Mouse (Mus musculus): ENCODE results near the gene Ddx11. TPM values are rescaled to one million over a fixed set of nuclear protein-coding genes. Genes with fewer than 3 reads are reported as not detected.
"Not testable (repeated sequence)": the region's sequence is repeated elsewhere in the genome, so short reads cannot be mapped to it uniquely, and the experiment has no call there.

Gene Ddx11
- polyA plus RNA-seq, 1 experiment from 2014 or later: 6.2 TPM

GRCm38 (mm10) chr17:66123816-66124610 lies 693 bp downstream of the Ddx11 start:
- Histone ChIP-seq H3K4me3 (peak overlapping the region; percentile 76), H3K4me2 (peak overlapping the region; percentile 70), H3K27me3 (no peaks in the 10 kb centered on the region), H3K27ac (peak overlapping the region; percentile 52; the same call in 1 of the 2 replicates), H3K9me3 (no peaks in the 10 kb centered on the region), H3K36me3 (peaks cover 18% of the 10 kb centered on the region), H3K9ac (peak overlapping the region; percentile 78), H3K4me1 (replicated peaks) (peaks cover 9% of the 10 kb centered on the region)
- WGBS: 3% methylated on average over 20 of the region's 20 CpGs
- peak; percentile 26 for ATAC-seq (ENCODE audit: low FRiP score)

GRCm38 (mm10) chr17:66125211-66125610 lies 1.9 kb downstream of the Ddx11 start:
- peaks cover 8% of the 10 kb centered on the region for H3K36me3 ChIP-seq
- ATAC-seq (ENCODE audit: low FRiP score): no peak
- WGBS: 74% methylated on average over 5 of the region's 5 CpGs
- no peaks in the 10 kb centered on the region for H3K9me3 ChIP-seq
- H3K27me3 ChIP-seq: no peaks in the 10 kb centered on the region
- no peak overlapping the region for H3K4me2 ChIP-seq
- no peak overlapping the region for H3K27ac ChIP-seq
- H3K4me3 ChIP-seq: no peak overlapping the region
- peaks cover 9% of the 10 kb centered on the region for H3K4me1 ChIP-seq (replicated peaks)
- H3K9ac ChIP-seq: 0 out of 2 replicates have a peak overlapping the region, but pooled peaks have one; percentile 3

- WGBS: 87% methylated on average over 9 of the region's 9 CpGs
- H3K27me3 ChIP-seq: no peaks in the 10 kb centered on the region
- H3K9ac ChIP-seq: no peak overlapping the region
- peaks cover 45% of the 10 kb centered on the region for H3K36me3 ChIP-seq
- H3K4me2 ChIP-seq: no peak overlapping the region
- no peaks in the 10 kb centered on the region for H3K4me1 ChIP-seq (replicated peaks)
- no peak for ATAC-seq (ENCODE audit: low FRiP score)
- no peaks in the 10 kb centered on the region for H3K9me3 ChIP-seq
- H3K27ac ChIP-seq: no peak overlapping the region
- no peak overlapping the region for H3K4me3 ChIP-seq
Measured at GRCm38 (mm10) chr17:66130371-66130770, 7.1 kb downstream of the Ddx11 start.

DNA sequence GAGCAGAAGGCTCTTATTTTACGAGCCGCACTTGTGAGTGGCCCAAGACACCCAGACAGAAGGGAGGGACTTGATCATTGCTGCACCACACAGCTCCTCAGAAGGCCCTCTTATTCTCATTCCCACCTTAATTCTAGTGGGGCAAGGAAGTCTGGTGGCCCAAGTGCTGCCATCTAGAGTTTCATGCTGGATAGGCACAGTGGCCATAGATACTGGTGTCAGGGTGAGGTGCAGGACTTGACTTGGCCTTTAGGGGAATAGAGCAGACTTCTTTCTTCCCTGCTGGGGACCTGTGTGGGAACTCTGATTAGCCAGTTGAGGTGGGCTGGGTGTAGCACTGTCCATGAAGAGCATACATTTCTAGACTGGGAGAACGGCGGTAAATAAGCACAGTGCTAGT lies 7.9 kb downstream of the Ddx11 start:
- Histone ChIP-seq H3K9me3 (no peaks in the 10 kb centered on the region), H3K4me3 (no peak overlapping the region), H3K4me1 (replicated peaks) (no peaks in the 10 kb centered on the region), H3K36me3 (peaks cover 54% of the 10 kb centered on the region), H3K9ac (no peak overlapping the region), H3K27me3 (no peaks in the 10 kb centered on the region), H3K4me2 (no peak overlapping the region), H3K27ac (no peak overlapping the region)
- WGBS: over 99% methylated on average over 4 of the region's 4 CpGs
- ATAC-seq (ENCODE audit: low FRiP score): no peak

GRCm38 (mm10) chr17:66152706-66153662 lies 29.7 kb downstream of the Ddx11 start:
- not testable (repeated sequence) for H3K4me1 ChIP-seq (replicated peaks); H3K9ac ChIP-seq; H3K9me3 ChIP-seq; H3K27me3 ChIP-seq; H3K27ac ChIP-seq; H3K4me2 ChIP-seq; H3K4me3 ChIP-seq
- peaks cover 18% of the 10 kb centered on the region; the same call in 1 of the 2 replicates for H3K36me3 ChIP-seq
- ATAC-seq (ENCODE audit: low FRiP score): peak; percentile 61; the same call in 1 of the 2 replicates
- WGBS: 76% methylated on average over 6 of the region's 8 CpGs

DNA sequence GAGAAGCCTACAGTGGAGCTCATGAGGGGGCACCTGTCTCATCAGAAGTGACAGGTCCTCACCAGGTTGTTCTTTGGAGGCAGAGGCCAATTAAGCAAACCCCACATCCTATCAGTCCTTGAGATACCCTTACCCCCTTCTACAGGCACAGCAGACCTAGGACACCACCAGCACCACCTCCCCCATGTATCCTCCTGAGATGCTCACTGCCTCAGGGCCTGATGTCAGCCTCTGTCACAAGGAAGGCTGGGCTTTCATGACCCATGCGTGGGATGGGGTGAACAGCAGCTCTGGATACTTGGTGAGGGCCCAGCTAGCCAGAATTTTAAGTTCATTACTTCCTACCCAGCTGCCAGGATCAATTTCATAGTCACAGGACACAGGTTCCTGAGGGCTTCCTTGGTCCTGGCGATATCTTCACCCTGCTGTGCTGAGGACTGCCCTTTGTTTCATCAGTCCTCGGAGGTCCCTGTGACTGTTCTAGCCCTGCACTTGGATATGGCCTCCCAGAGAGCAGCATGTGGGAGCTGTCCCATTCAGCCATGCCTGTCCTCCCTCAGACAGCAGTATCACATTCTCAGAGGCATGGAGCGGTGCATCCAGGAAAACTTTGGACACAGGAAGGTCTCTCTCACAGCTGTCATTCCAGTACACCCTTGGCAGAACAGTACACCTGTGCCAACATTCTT lies 30.6 kb downstream of the Ddx11 start:
- ATAC-seq (ENCODE audit: low FRiP score); H3K27me3 ChIP-seq; H3K9me3 ChIP-seq; H3K9ac ChIP-seq; H3K4me1 ChIP-seq (replicated peaks); H3K4me3 ChIP-seq; H3K4me2 ChIP-seq; H3K27ac ChIP-seq: not testable (repeated sequence)
- WGBS: 94% methylated on average over 4 of the region's 4 CpGs
- H3K36me3 ChIP-seq: peaks cover 11% of the 10 kb centered on the region; the same call in 1 of the 2 replicates

- H3K36me3 ChIP-seq: peaks cover 3% of the 10 kb centered on the region; the same call in 1 of the 2 replicates
- no peak overlapping the region for H3K9ac ChIP-seq
- H3K27me3 ChIP-seq: no peaks in the 10 kb centered on the region
- no peak for ATAC-seq (ENCODE audit: low FRiP score)
- no peak overlapping the region for H3K27ac ChIP-seq
- no peak overlapping the region for H3K4me3 ChIP-seq
- H3K4me2 ChIP-seq: no peak overlapping the region
- WGBS: 81% methylated on average over 1 of the region's 2 CpGs
- no peaks in the 10 kb centered on the region for H3K9me3 ChIP-seq
- H3K4me1 ChIP-seq (replicated peaks): no peaks in the 10 kb centered on the region
Measured at GRCm38 (mm10) chr17:66154876-66155275, 31.6 kb downstream of the Ddx11 start.

- Histone ChIP-seq H3K27ac (no peak overlapping the region), H3K4me2 (no peak overlapping the region), H3K36me3 (no peaks in the 10 kb centered on the region), H3K4me3 (no peak overlapping the region), H3K4me1 (replicated peaks) (no peaks in the 10 kb centered on the region), H3K27me3 (no peaks in the 10 kb centered on the region), H3K9ac (no peak overlapping the region), H3K9me3 (peaks cover 7% of the 10 kb centered on the region; the same call in 1 of the 2 replicates)
- no peak for ATAC-seq (ENCODE audit: low FRiP score)
- WGBS: 91% methylated on average over 5 of the region's 5 CpGs
Measured at GRCm38 (mm10) chr17:66158271-66158670, 35.0 kb downstream of the Ddx11 start.

- ATAC-seq (ENCODE audit: low FRiP score); H3K4me3 ChIP-seq: not testable (repeated sequence)
- WGBS: 95% methylated on average over 5 of the region's 5 CpGs
Measured at GRCm38 (mm10) chr17:66167141-66167540, 43.8 kb downstream of the Ddx11 start.

GRCm38 (mm10) chr17:66170971-66171370 lies 47.7 kb downstream of the Ddx11 start:
- not testable (repeated sequence) for H3K4me3 ChIP-seq; H3K4me2 ChIP-seq; ATAC-seq (ENCODE audit: low FRiP score); H3K9ac ChIP-seq; H3K27ac ChIP-seq; H3K9me3 ChIP-seq; H3K27me3 ChIP-seq; H3K4me1 ChIP-seq (replicated peaks); H3K36me3 ChIP-seq
- 95% methylated on average over 15 of the region's 15 CpGs for WGBS

More at GRCm38 (mm10) chr17:66167141-66167540, 43.8 kb downstream of the Ddx11 start:
- not testable (repeated sequence) for H3K27me3 ChIP-seq; H3K4me2 ChIP-seq; H3K27ac ChIP-seq; H3K4me1 ChIP-seq (replicated peaks); H3K9ac ChIP-seq; H3K36me3 ChIP-seq
- peaks cover 12% of the 10 kb centered on the region; the same call in 1 of the 2 replicates for H3K9me3 ChIP-seq

- H3K27ac ChIP-seq: no peak overlapping the region
- no peak overlapping the region for H3K9ac ChIP-seq
- no peaks in the 10 kb centered on the region for H3K4me1 ChIP-seq (replicated peaks)
- H3K4me3 ChIP-seq: no peak overlapping the region
- no peak overlapping the region for H3K4me2 ChIP-seq
- no peaks in the 10 kb centered on the region for H3K36me3 ChIP-seq
- no peak for ATAC-seq (ENCODE audit: low FRiP score)
- WGBS: 92% methylated on average over 8 of the region's 8 CpGs
- H3K9me3 ChIP-seq: no peaks in the 10 kb centered on the region
- H3K27me3 ChIP-seq: no peaks in the 10 kb centered on the region
Measured at GRCm38 (mm10) chr17:66190577-66190976, 67.3 kb downstream of the Ddx11 start.

GRCm38 (mm10) chr17:66197041-66197440 lies 73.7 kb downstream of the Ddx11 start:
- H3K4me3 ChIP-seq: no peak overlapping the region
- H3K36me3 ChIP-seq: no peaks in the 10 kb centered on the region
- H3K9me3 ChIP-seq: no peaks in the 10 kb centered on the region
- H3K4me1 ChIP-seq (replicated peaks): no peaks in the 10 kb centered on the region
- ATAC-seq (ENCODE audit: low FRiP score): no peak
- no peak overlapping the region for H3K27ac ChIP-seq
- H3K27me3 ChIP-seq: 0 out of 2 replicates have a peak, but pooled peaks cover 2% of the 10 kb centered on the region
- no peak overlapping the region for H3K9ac ChIP-seq
- H3K4me2 ChIP-seq: no peak overlapping the region
- WGBS: 59% methylated on average over 3 of the region's 3 CpGs

Measured in hindbrain, embryonic 13.5 days (tissue).